Mouse (Mus musculus): Measurements from ENCODE around the gene Gm10563. TPM values are rescaled to one million over a fixed set of nuclear protein-coding genes. Genes with fewer than 3 reads are reported as not detected.

The Gm10563 gene
- polyA plus RNA-seq, 1 experiment from 2014 or later = not detected

- Histone ChIP-seq H3K4me3 (ENCODE audit: low read depth, low read length) (no peak overlapping the region), H3K4me2 (ENCODE audit: low read length) (no peak overlapping the region), H3K4me1 (replicated peaks; ENCODE audit: control insufficient read depth, insufficient read depth, low read length) (peaks cover 3% of the 10 kb centered on the region; the same call in 1 of the 2 replicates), H3K9ac (ENCODE audit: low read length) (no peak overlapping the region), H3K9me3 (ENCODE audit: control insufficient read depth, low read length) (no peaks in the 10 kb centered on the region), H3K27me3 (replicated peaks; ENCODE audit: control insufficient read depth, insufficient read depth, low read length) (no peaks in the 10 kb centered on the region), H3K36me3 (ENCODE audit: control insufficient read depth, insufficient read depth, low read length) (peaks cover 5% of the 10 kb centered on the region; the same call in 1 of the 2 replicates), H3K27ac (ENCODE audit: low read depth) (no peak overlapping the region)
- ATAC-seq (replicated peaks; ENCODE audit: low FRiP score, low TSS enrichment, low read depth) (no peak), DNase-seq (ENCODE audit: low spot score) (no peak)
- 67% methylated on average over 3 of the region's 3 CpGs for WGBS
These were observed 49.4 kb downstream of the Gm10563 start for GRCm38 (mm10) chr4:155595777-155596176.

- H3K4me1 ChIP-seq (replicated peaks; ENCODE audit: control insufficient read depth, insufficient read depth, low read length) = no peaks in the 10 kb centered on the region
- H3K9me3 ChIP-seq (ENCODE audit: control insufficient read depth, low read length) = no peaks in the 10 kb centered on the region
- no peak overlapping the region for H3K4me3 ChIP-seq (ENCODE audit: low read depth, low read length)
- DNase-seq (ENCODE audit: low spot score) = no peak
- H3K9ac ChIP-seq (ENCODE audit: low read length) = no peak overlapping the region
- 81% methylated on average over 1 of the region's 1 CpGs for WGBS
- H3K36me3 ChIP-seq (ENCODE audit: control insufficient read depth, insufficient read depth, low read length) = peaks cover 24% of the 10 kb centered on the region
- no peak overlapping the region for H3K27ac ChIP-seq (ENCODE audit: low read depth)
- ATAC-seq (replicated peaks; ENCODE audit: low FRiP score, low TSS enrichment, low read depth) = no peak
- no peak overlapping the region for H3K4me2 ChIP-seq (ENCODE audit: low read length)
- no peaks in the 10 kb centered on the region for H3K27me3 ChIP-seq (replicated peaks; ENCODE audit: control insufficient read depth, insufficient read depth, low read length)
These were observed 51.4 kb downstream of the Gm10563 start for GRCm38 (mm10) chr4:155593780-155594179.

GRCm38 (mm10) chr4:155591012-155591719, 54.0 kb downstream of the Gm10563 start:
- no peak for ATAC-seq (replicated peaks; ENCODE audit: low FRiP score, low TSS enrichment, low read depth)
- no peak for DNase-seq (ENCODE audit: low spot score)
- H3K4me1 ChIP-seq (replicated peaks; ENCODE audit: control insufficient read depth, insufficient read depth, low read length) = no peaks in the 10 kb centered on the region
- no peak overlapping the region for H3K27ac ChIP-seq (ENCODE audit: low read depth)
- H3K9ac ChIP-seq (ENCODE audit: low read length) = no peak overlapping the region
- H3K4me2 ChIP-seq (ENCODE audit: low read length) = no peak overlapping the region
- no peak overlapping the region for H3K4me3 ChIP-seq (ENCODE audit: low read depth, low read length)
- WGBS = 77% methylated on average over 7 of the region's 7 CpGs
- H3K9me3 ChIP-seq (ENCODE audit: control insufficient read depth, low read length) = no peaks in the 10 kb centered on the region
- H3K36me3 ChIP-seq (ENCODE audit: control insufficient read depth, insufficient read depth, low read length) = peaks cover 50% of the 10 kb centered on the region
- H3K27me3 ChIP-seq (replicated peaks; ENCODE audit: control insufficient read depth, insufficient read depth, low read length) = no peaks in the 10 kb centered on the region

GRCm38 (mm10) chr4:155589356-155589755, 55.9 kb downstream of the Gm10563 start:
- Histone ChIP-seq H3K4me3 (ENCODE audit: low read depth, low read length) (no peak overlapping the region), H3K27ac (ENCODE audit: low read depth) (no peak overlapping the region), H3K4me1 (replicated peaks; ENCODE audit: control insufficient read depth, insufficient read depth, low read length) (no peaks in the 10 kb centered on the region), H3K9me3 (ENCODE audit: control insufficient read depth, low read length) (no peaks in the 10 kb centered on the region), H3K9ac (ENCODE audit: low read length) (no peak overlapping the region), H3K27me3 (replicated peaks; ENCODE audit: control insufficient read depth, insufficient read depth, low read length) (no peaks in the 10 kb centered on the region), H3K36me3 (ENCODE audit: control insufficient read depth, insufficient read depth, low read length) (peaks cover 68% of the 10 kb centered on the region), H3K4me2 (ENCODE audit: low read length) (no peak overlapping the region)
- DNase-seq (ENCODE audit: low spot score) (no peak), ATAC-seq (replicated peaks; ENCODE audit: low FRiP score, low TSS enrichment, low read depth) (no peak)
- WGBS = 91% methylated on average over 5 of the region's 5 CpGs

GRCm38 (mm10) chr4:155582279-155582905, 62.8 kb downstream of the Gm10563 start:
- WGBS = 91% methylated on average over 6 of the region's 6 CpGs
- H3K27ac ChIP-seq (ENCODE audit: low read depth) = no peak overlapping the region
- DNase-seq (ENCODE audit: low spot score) (no peak), ATAC-seq (replicated peaks; ENCODE audit: low FRiP score, low TSS enrichment, low read depth) (0 out of 2 replicates have a peak, but pooled peaks have one; percentile 30)
- H3K9ac ChIP-seq (ENCODE audit: low read length) = no peak overlapping the region
- H3K4me1 ChIP-seq (replicated peaks; ENCODE audit: control insufficient read depth, insufficient read depth, low read length) = no peaks in the 10 kb centered on the region
- H3K36me3 ChIP-seq (ENCODE audit: control insufficient read depth, insufficient read depth, low read length) = peaks cover 67% of the 10 kb centered on the region
- no peak overlapping the region for H3K4me2 ChIP-seq (ENCODE audit: low read length)
- H3K4me3 ChIP-seq (ENCODE audit: low read depth, low read length) = no peak overlapping the region
- H3K9me3 ChIP-seq (ENCODE audit: control insufficient read depth, low read length) = no peaks in the 10 kb centered on the region
- H3K27me3 ChIP-seq (replicated peaks; ENCODE audit: control insufficient read depth, insufficient read depth, low read length) = no peaks in the 10 kb centered on the region

GRCm38 (mm10) chr4:155580420-155580819, 64.8 kb downstream of the Gm10563 start:
- no peaks in the 10 kb centered on the region for H3K9me3 ChIP-seq (ENCODE audit: control insufficient read depth, low read length)
- H3K27ac ChIP-seq (ENCODE audit: low read depth) = no peak overlapping the region
- H3K27me3 ChIP-seq (replicated peaks; ENCODE audit: control insufficient read depth, insufficient read depth, low read length) = no peaks in the 10 kb centered on the region
- WGBS = 43% methylated on average over 1 of the region's 1 CpGs
- no peaks in the 10 kb centered on the region for H3K4me1 ChIP-seq (replicated peaks; ENCODE audit: control insufficient read depth, insufficient read depth, low read length)
- peaks cover 53% of the 10 kb centered on the region for H3K36me3 ChIP-seq (ENCODE audit: control insufficient read depth, insufficient read depth, low read length)
- H3K9ac ChIP-seq (ENCODE audit: low read length) = no peak overlapping the region
- no peak for ATAC-seq (replicated peaks; ENCODE audit: low FRiP score, low TSS enrichment, low read depth)
- H3K4me3 ChIP-seq (ENCODE audit: low read depth, low read length) = no peak overlapping the region
- no peak overlapping the region for H3K4me2 ChIP-seq (ENCODE audit: low read length)
- peak; percentile 80 for DNase-seq (ENCODE audit: low spot score)

GRCm38 (mm10) chr4:155578336-155579125, 66.7 kb downstream of the Gm10563 start:
- H3K27me3 ChIP-seq (replicated peaks; ENCODE audit: control insufficient read depth, insufficient read depth, low read length) = no peaks in the 10 kb centered on the region
- 86% methylated on average over 7 of the region's 7 CpGs for WGBS

GRCm38 (mm10) chr4:155577741-155578140, 67.5 kb downstream of the Gm10563 start:
- Histone ChIP-seq H3K36me3 (ENCODE audit: control insufficient read depth, insufficient read depth, low read length) (peaks cover 29% of the 10 kb centered on the region), H3K27me3 (replicated peaks; ENCODE audit: control insufficient read depth, insufficient read depth, low read length) (no peaks in the 10 kb centered on the region)
- 81% methylated on average over 5 of the region's 5 CpGs for WGBS

More at GRCm38 (mm10) chr4:155578336-155579125, 66.7 kb downstream of the Gm10563 start:
- no peak overlapping the region for H3K4me3 ChIP-seq (ENCODE audit: low read depth, low read length)
- no peak overlapping the region for H3K27ac ChIP-seq (ENCODE audit: low read depth)
- ATAC-seq (replicated peaks; ENCODE audit: low FRiP score, low TSS enrichment, low read depth) (no peak), DNase-seq (ENCODE audit: low spot score) (no peak)
- H3K9ac ChIP-seq (ENCODE audit: low read length) = no peak overlapping the region
- no peak overlapping the region for H3K4me2 ChIP-seq (ENCODE audit: low read length)
- no peaks in the 10 kb centered on the region for H3K4me1 ChIP-seq (replicated peaks; ENCODE audit: control insufficient read depth, insufficient read depth, low read length)
- H3K9me3 ChIP-seq (ENCODE audit: control insufficient read depth, low read length) = no peaks in the 10 kb centered on the region
- H3K36me3 ChIP-seq (ENCODE audit: control insufficient read depth, insufficient read depth, low read length) = peaks cover 34% of the 10 kb centered on the region

More at GRCm38 (mm10) chr4:155577741-155578140, 67.5 kb downstream of the Gm10563 start:
- no peak overlapping the region for H3K27ac ChIP-seq (ENCODE audit: low read depth)
- ATAC-seq (replicated peaks; ENCODE audit: low FRiP score, low TSS enrichment, low read depth) (no peak), DNase-seq (ENCODE audit: low spot score) (no peak)
- H3K4me2 ChIP-seq (ENCODE audit: low read length) = no peak overlapping the region
- H3K9ac ChIP-seq (ENCODE audit: low read length) = no peak overlapping the region
- no peaks in the 10 kb centered on the region for H3K9me3 ChIP-seq (ENCODE audit: control insufficient read depth, low read length)
- no peaks in the 10 kb centered on the region for H3K4me1 ChIP-seq (replicated peaks; ENCODE audit: control insufficient read depth, insufficient read depth, low read length)
- H3K4me3 ChIP-seq (ENCODE audit: low read depth, low read length) = no peak overlapping the region
